Comparison of ENCODE assay signal across 27 mouse cellular contexts in genomic region chr6:92381085-92381484, GRCm38 (mm10).
DNase-seq lines count a peak whose midpoint lies in the region; ATAC-seq and TF ChIP-seq lines count a peak whose summit lies in the region.
"Had no signal": no experiment of that assay in that cellular context is flagged by ENCODE, and none has a peak within 500 bp of the region (broad histone marks: within the 10 kb centered on the region; RNA-seq: fewer than 3 reads in every experiment).

No protein-coding gene starts in this region.

- in situ Hi-C loops in Patski (cut with MboI; ENCODE audit: low pct_unique_long_range_greater_than_20kb) = no loop called here

- no peak for ATAC-seq in hindbrain, embryonic 15.5 days (ENCODE audit: low FRiP score, low read depth)
- no peak for ATAC-seq in hindbrain, embryonic 13.5 days (ENCODE audit: low FRiP score)
- peak; percentile 71 for ATAC-seq in Patski
- ATAC-seq: forebrain, embryonic 14.5 days; hindbrain, embryonic 16.5 days; liver, embryonic 12.5 days; liver, postnatal 0 days; midbrain, embryonic 13.5 days had no signal

- POLR2A ChIA-PET in Patski (lab: Charles Lee) = interaction anchor here (0.5 kb wide), 1 partner anchor 666 kb away, joined by 3 read pairs; no protein-coding TSS in a partner anchor

- H3K9ac ChIP-seq in hindbrain, embryonic 15.5 days = no peak overlapping the region
- H3K9ac ChIP-seq in hindbrain, embryonic 13.5 days = no peak overlapping the region
- H3K9ac ChIP-seq: heart, embryonic 13.5 days; limb, embryonic 13.5 days; liver, embryonic 12.5 days; liver, postnatal 0 days; midbrain, embryonic 13.5 days; stomach, embryonic 15.5 days had no signal

- H3K4me3 ChIP-seq in hindbrain, embryonic 15.5 days = no peak overlapping the region
- H3K4me3 ChIP-seq in hindbrain, embryonic 13.5 days = no peak overlapping the region
- no peak overlapping the region for H3K4me3 ChIP-seq in small intestine, adult 2 months (ENCODE audit: low read depth, low read length)
- H3K4me3 ChIP-seq: heart, embryonic 13.5 days; limb, embryonic 13.5 days; liver, embryonic 12.5 days; megakaryocyte, embryonic 14.5 days; midbrain, embryonic 13.5 days; neural tube, embryonic 13.5 days; stomach, embryonic 15.5 days had no signal

- no peaks in the 10 kb centered on the region for H3K9me3 ChIP-seq in hindbrain, embryonic 15.5 days
- H3K9me3 ChIP-seq in hindbrain, embryonic 13.5 days = peaks cover 7% of the 10 kb centered on the region; the same call in 1 of the 2 replicates
- H3K9me3 ChIP-seq: liver, embryonic 12.5 days; stomach, embryonic 15.5 days had no signal

- H3K4me2 ChIP-seq in hindbrain, embryonic 15.5 days = no peak overlapping the region
- H3K4me2 ChIP-seq in hindbrain, embryonic 13.5 days = no peak overlapping the region
- H3K4me2 ChIP-seq: heart, embryonic 13.5 days; limb, embryonic 13.5 days; liver, embryonic 12.5 days; midbrain, embryonic 13.5 days; neural tube, embryonic 13.5 days; stomach, embryonic 15.5 days had no signal

- H3K36me3 ChIP-seq in hindbrain, embryonic 15.5 days = peaks cover 10% of the 10 kb centered on the region; the same call in 1 of the 2 replicates
- peaks cover 18% of the 10 kb centered on the region for H3K36me3 ChIP-seq in hindbrain, embryonic 13.5 days
- no peaks in the 10 kb centered on the region for H3K36me3 ChIP-seq in small intestine, adult 2 months (ENCODE audit: control insufficient read depth, insufficient read depth, low read length)
- H3K36me3 ChIP-seq: liver, embryonic 12.5 days had no signal

- no peak for TF ChIP-seq CTCF in Patski (IDR thresholded peaks at IDR 0.05)
- TF ChIP-seq CTCF in small intestine, adult 2 months (IDR thresholded peaks at IDR 0.05; ENCODE audit: extremely low read depth, insufficient read length, insufficient replicate concordance, low read depth, low read length) = no peak

- no peak for TF ChIP-seq POLR2A in small intestine, adult 2 months (IDR thresholded peaks at IDR 0.05; ENCODE audit: low read depth, low read length)

- 80% methylated on average over 10 of the region's 10 CpGs for WGBS in hindbrain, embryonic 15.5 days
- 82% methylated on average over 10 of the region's 10 CpGs for WGBS in hindbrain, embryonic 13.5 days
- WGBS in small intestine, adult 2 months = 85% methylated on average over 10 of the region's 10 CpGs

- 0 out of 2 replicates have a peak overlapping the region, but pooled peaks have one; percentile 1 for H3K27ac ChIP-seq in hindbrain, embryonic 15.5 days (replicated peaks)
- no peak overlapping the region; the same call in 1 of the 2 replicates for H3K27ac ChIP-seq in hindbrain, embryonic 13.5 days
- H3K27ac ChIP-seq in small intestine, adult 2 months (ENCODE audit: insufficient read depth, low read depth, low read length) = 0 out of 2 replicates have a peak overlapping the region, but pooled peaks have one; percentile 5
- H3K27ac ChIP-seq: heart, embryonic 13.5 days; kidney, postnatal 0 days; limb, embryonic 13.5 days; liver, embryonic 12.5 days; midbrain, embryonic 13.5 days; stomach, embryonic 15.5 days had no signal

- DNase-seq in Muller cell, postnatal 12 days (ENCODE audit: inconsistent ontology term) = peak; percentile 7
- DNase-seq in Patski (ENCODE audit: low read depth, low spot score) = peak; percentile 67
- DNase-seq in right cerebral cortex, adult 18-20 months = no peak
- DNase-seq: cerebellum, adult 18-20 months; cerebellum, postnatal 10 days; gastrocnemius, postnatal 25 days; heart, adult 18-20 months; heart, postnatal 10 days; kidney, adult 18-20 months; kidney, postnatal 4 days; layer of hippocampus, adult 9-11 months; liver, postnatal 0 days; lung, postnatal 36 days had no signal

- H3K27me3 ChIP-seq in hindbrain, embryonic 15.5 days = no peaks in the 10 kb centered on the region
- H3K27me3 ChIP-seq in hindbrain, embryonic 13.5 days = no peaks in the 10 kb centered on the region
- no peaks in the 10 kb centered on the region for H3K27me3 ChIP-seq in Patski
- no peaks in the 10 kb centered on the region for H3K27me3 ChIP-seq in small intestine, adult 2 months (ENCODE audit: control insufficient read depth, insufficient read depth, low read length)
- H3K27me3 ChIP-seq: CH12.LX; heart, embryonic 13.5 days; limb, embryonic 13.5 days; liver, embryonic 12.5 days; megakaryocyte, embryonic 14.5 days; midbrain, embryonic 13.5 days; neural tube, embryonic 13.5 days; stomach, embryonic 15.5 days had no signal

- H3K4me1 ChIP-seq in hindbrain, embryonic 15.5 days (replicated peaks) = peaks cover 8% of the 10 kb centered on the region; the same call in 1 of the 2 replicates
- peaks cover 12% of the 10 kb centered on the region for H3K4me1 ChIP-seq in hindbrain, embryonic 13.5 days (replicated peaks)
- H3K4me1 ChIP-seq in small intestine, adult 2 months (ENCODE audit: control insufficient read depth, insufficient read depth, insufficient read length, low read length) = no peaks in the 10 kb centered on the region
- H3K4me1 ChIP-seq: heart, embryonic 13.5 days; limb, embryonic 13.5 days; liver, embryonic 12.5 days; megakaryocyte, embryonic 14.5 days; stomach, embryonic 15.5 days had no signal

- CTCF ChIA-PET in Patski (lab: Charles Lee) = interaction anchor here (1.6 kb wide), 1 partner anchor 23 kb away, joined by 4 read pairs; no protein-coding TSS in a partner anchor
